Mouse (Mus musculus) erythroblast, embryonic 14.5 days (primary cell): Measurements from ENCODE around the gene Farp1. TPM values are rescaled to one million over a fixed set of nuclear protein-coding genes. Genes with fewer than 3 reads are reported as not detected.

Experiments
- H3K27me3 ChIP-seq: 2 replicates; pipeline ENCODE4 v1.6.1; 2012; ENCODE audit warnings: inconsistent platforms; ENCODE audit not compliant: control insufficient read depth
- H3K36me3 ChIP-seq: 2 replicates; pipeline ENCODE4 v1.6.1; 2012; ENCODE audit warnings: mild to moderate bottlenecking, inconsistent platforms; ENCODE audit not compliant: control insufficient read depth
- H3K4me1 ChIP-seq: 2 replicates; pipeline ENCODE4 v1.6.1; 2012; ENCODE audit warnings: inconsistent platforms; ENCODE audit not compliant: control insufficient read depth
- H3K4me3 ChIP-seq: replicated peaks from 2 replicates; pipeline ENCODE3; 2012; ENCODE audit warnings: moderate library complexity, mild to moderate bottlenecking, inconsistent platforms
- H3K9me3 ChIP-seq: 2 replicates; pipeline ENCODE4 v1.6.1; 2012; ENCODE audit warnings: low read length, inconsistent platforms, mixed read lengths; ENCODE audit not compliant: control insufficient read depth
- GATA1 ChIP-seq: IDR thresholded peaks from 2 replicates; pipeline ENCODE4 v1.6.1; 2012; ENCODE audit warnings: low read length, inconsistent platforms, mixed read lengths
- TAL1 ChIP-seq: IDR thresholded peaks from 3 replicates; pipeline ENCODE4 v1.6.1; 2012; ENCODE audit warnings: low read length, inconsistent platforms, mixed read lengths
- polyA plus RNA-seq: library from polyadenylated mRNA; stranded (reverse); fragments of >175 nt; gene quantifications from 2 replicates; pipeline ENCODE4 v1.2.3, GENCODE M21; 2012

Farp1 gene
- polyA plus RNA-seq, 1 experiment = not detected

GRCm38 (mm10) chr14:121073093-121073866 lies 38.3 kb downstream of the Farp1 start:
- no peak overlapping the region for H3K4me3 ChIP-seq
- peaks cover 2% of the 10 kb centered on the region; the same call in 1 of the 2 replicates for H3K36me3 ChIP-seq
- H3K4me1 ChIP-seq = no peaks in the 10 kb centered on the region
- peaks cover 4% of the 10 kb centered on the region; the same call in 1 of the 2 replicates for H3K9me3 ChIP-seq
- H3K27me3 ChIP-seq = no peaks in the 10 kb centered on the region
- no peak for TF ChIP-seq GATA1
- no peak; the same call in 2 of the 3 replicates for TF ChIP-seq TAL1

- Histone ChIP-seq H3K27me3 (no peaks in the 10 kb centered on the region), H3K4me1 (no peaks in the 10 kb centered on the region), H3K4me3 (no peak overlapping the region), H3K9me3 (peaks cover 4% of the 10 kb centered on the region; the same call in 1 of the 2 replicates), H3K36me3 (peaks cover 2% of the 10 kb centered on the region; the same call in 1 of the 2 replicates)
- TF ChIP-seq GATA1 = no peak
- no peak for TF ChIP-seq TAL1
Observed at GRCm38 (mm10) chr14:121074197-121074734, 39.3 kb downstream of the Farp1 start.

GRCm38 (mm10) chr14:121080739-121081138 lies 45.7 kb downstream of the Farp1 start:
- no peaks in the 10 kb centered on the region for H3K4me1 ChIP-seq
- no peak overlapping the region for H3K4me3 ChIP-seq
- H3K9me3 ChIP-seq = peaks cover 5% of the 10 kb centered on the region
- H3K36me3 ChIP-seq = no peaks in the 10 kb centered on the region; the same call in 1 of the 2 replicates
- no peaks in the 10 kb centered on the region for H3K27me3 ChIP-seq
- TF ChIP-seq GATA1 = no peak

- H3K27me3 ChIP-seq = no peaks in the 10 kb centered on the region
- peaks cover 13% of the 10 kb centered on the region for H3K9me3 ChIP-seq
- no peak overlapping the region for H3K4me3 ChIP-seq
- no peak for TF ChIP-seq GATA1
- TF ChIP-seq TAL1 = no peak
- no peaks in the 10 kb centered on the region for H3K4me1 ChIP-seq
- H3K36me3 ChIP-seq = no peaks in the 10 kb centered on the region; the same call in 1 of the 2 replicates
Observed at GRCm38 (mm10) chr14:121082341-121082740, 47.3 kb downstream of the Farp1 start.

- TF ChIP-seq GATA1 = no peak
- TF ChIP-seq TAL1 = no peak
- Histone ChIP-seq H3K4me3 (no peak overlapping the region), H3K9me3 (peaks cover 13% of the 10 kb centered on the region), H3K4me1 (no peaks in the 10 kb centered on the region), H3K36me3 (no peaks in the 10 kb centered on the region; the same call in 1 of the 2 replicates), H3K27me3 (no peaks in the 10 kb centered on the region)
Observed at GRCm38 (mm10) chr14:121082793-121083192, 47.8 kb downstream of the Farp1 start.

GRCm38 (mm10) chr14:121083352-121083751 lies 48.4 kb downstream of the Farp1 start:
- Histone ChIP-seq H3K4me3 (no peak overlapping the region), H3K36me3 (no peaks in the 10 kb centered on the region; the same call in 1 of the 2 replicates), H3K27me3 (no peaks in the 10 kb centered on the region), H3K9me3 (peaks cover 13% of the 10 kb centered on the region), H3K4me1 (no peaks in the 10 kb centered on the region)
- no peak for TF ChIP-seq GATA1
- TF ChIP-seq TAL1 = no peak

- H3K36me3 ChIP-seq = no peaks in the 10 kb centered on the region; the same call in 1 of the 2 replicates
- no peaks in the 10 kb centered on the region for H3K4me1 ChIP-seq
- H3K9me3 ChIP-seq = peaks cover 5% of the 10 kb centered on the region; the same call in 1 of the 2 replicates
- TF ChIP-seq TAL1 (no peak), GATA1 (no peak)
- H3K4me3 ChIP-seq = no peak overlapping the region
- H3K27me3 ChIP-seq = no peaks in the 10 kb centered on the region
Observed at GRCm38 (mm10) chr14:121092517-121092916, 57.5 kb downstream of the Farp1 start.

GRCm38 (mm10) chr14:121093860-121094259 lies 58.9 kb downstream of the Farp1 start:
- H3K4me1 ChIP-seq = no peaks in the 10 kb centered on the region
- H3K27me3 ChIP-seq = no peaks in the 10 kb centered on the region
- no peak overlapping the region for H3K4me3 ChIP-seq
- TF ChIP-seq GATA1 = no peak
- TF ChIP-seq TAL1 = no peak
- H3K9me3 ChIP-seq = peaks cover 5% of the 10 kb centered on the region; the same call in 1 of the 2 replicates
- no peaks in the 10 kb centered on the region; the same call in 1 of the 2 replicates for H3K36me3 ChIP-seq
